Mouse (Mus musculus): Measurements from ENCODE around the gene Gpr18.
"Not testable (repeated sequence)": the region's sequence is repeated elsewhere in the genome, so short reads cannot be mapped to it uniquely, and the experiment has no call there.

Gene Gpr18

GRCm38 (mm10) chr14:121879266-121879840 is 36.2 kb downstream of the Gpr18 start:
- peak; percentile 50 for DNase-seq

GRCm38 (mm10) chr14:121878859-121879206 is 36.7 kb downstream of the Gpr18 start:
- DNase-seq = no peak

GRCm38 (mm10) chr14:121878176-121878858 is 37.3 kb downstream of the Gpr18 start, which contains the start of gene Ubac2:
TSS of gene Ubac2 (plus strand) at chr14:121878620.
- peak; percentile 99 for DNase-seq

GRCm38 (mm10) chr14:121877640-121878039 is 37.9 kb downstream of the Gpr18 start:
- no peak for DNase-seq

- no peak for DNase-seq
These were observed 38.7 kb downstream of the Gpr18 start for GRCm38 (mm10) chr14:121876860-121877259.

GRCm38 (mm10) chr14:121876190-121876589 is 39.4 kb downstream of the Gpr18 start:
- not testable (repeated sequence) for DNase-seq

GRCm38 (mm10) chr14:121873646-121874045 is 41.9 kb downstream of the Gpr18 start:
- no peak for DNase-seq

- no peak for DNase-seq
These were observed 42.4 kb downstream of the Gpr18 start for GRCm38 (mm10) chr14:121873172-121873571.

- DNase-seq = no peak
These were observed 42.8 kb downstream of the Gpr18 start for GRCm38 (mm10) chr14:121872760-121873159.

- DNase-seq = no peak
These were observed 46.5 kb downstream of the Gpr18 start for GRCm38 (mm10) chr14:121869111-121869510.

GRCm38 (mm10) chr14:121866574-121866973 is 49.0 kb downstream of the Gpr18 start:
- DNase-seq = no peak

- peak; percentile 81 for DNase-seq
These were observed 50.4 kb downstream of the Gpr18 start for GRCm38 (mm10) chr14:121865162-121865561.

Measured in thymus, postnatal 25 days (tissue).